Mouse (Mus musculus): ENCODE measurements around the gene Sik1. TPM values are rescaled to one million over a fixed set of nuclear protein-coding genes. Genes with fewer than 3 reads are reported as not detected.

The Sik1 gene
- total RNA-seq, 1 experiment from 2014 or later = 193 TPM

DNA sequence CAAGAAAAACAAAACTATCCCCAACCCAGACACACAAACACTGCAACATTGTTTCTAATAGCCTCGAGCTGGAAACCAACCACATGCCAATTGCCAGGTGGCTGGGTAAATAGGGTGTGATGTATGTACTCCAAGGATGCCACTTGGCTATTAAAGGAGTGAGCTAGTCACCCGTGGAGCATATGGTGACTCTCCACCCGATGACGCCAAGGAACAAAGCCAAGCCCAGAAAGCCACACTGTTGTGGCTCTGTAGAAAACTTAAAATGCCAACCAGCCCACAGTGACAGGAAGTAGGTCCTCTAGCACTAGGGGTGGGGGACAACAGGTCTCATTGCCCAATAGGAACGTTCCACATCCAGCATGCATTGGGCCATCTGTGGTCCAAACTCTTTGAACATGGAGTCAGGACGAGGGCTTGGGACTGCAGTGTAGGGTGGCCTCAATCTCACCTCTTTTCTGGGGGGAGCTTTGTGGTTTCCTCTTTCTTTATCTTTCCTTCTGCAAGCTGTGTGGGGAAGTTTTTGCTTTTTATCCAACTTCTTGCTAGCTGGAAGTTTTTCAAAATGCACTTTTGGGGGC lies 15.1 kb downstream of the Sik1 start:
- ATAC-seq (replicated peaks; ENCODE audit: insufficient number of reproducible peaks, low FRiP score, low TSS enrichment, poor library complexity, severe bottlenecking) = peak; percentile 41

DNA sequence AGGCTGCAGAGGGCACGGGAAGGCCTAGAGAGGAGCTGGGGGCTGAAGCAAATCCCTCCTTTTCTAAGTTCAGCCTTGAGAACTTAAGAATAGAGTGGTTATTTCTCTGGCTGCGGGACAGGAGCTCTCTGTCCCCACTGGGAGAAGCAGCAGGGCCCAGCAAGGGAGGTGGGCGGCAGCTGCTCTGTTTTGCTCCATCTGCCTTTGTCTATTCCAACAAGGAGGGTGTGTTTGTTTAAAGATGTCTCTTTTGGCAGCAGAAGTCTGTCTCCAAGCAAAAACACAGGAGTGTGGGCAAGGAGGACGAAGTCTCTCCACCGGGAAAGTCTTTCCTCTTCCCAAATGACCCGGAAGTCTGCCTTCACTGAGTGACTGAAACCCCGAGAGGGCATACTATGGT lies 18.8 kb downstream of the Sik1 start:
- ATAC-seq (replicated peaks; ENCODE audit: insufficient number of reproducible peaks, low FRiP score, low TSS enrichment, poor library complexity, severe bottlenecking) = no peak

DNA sequence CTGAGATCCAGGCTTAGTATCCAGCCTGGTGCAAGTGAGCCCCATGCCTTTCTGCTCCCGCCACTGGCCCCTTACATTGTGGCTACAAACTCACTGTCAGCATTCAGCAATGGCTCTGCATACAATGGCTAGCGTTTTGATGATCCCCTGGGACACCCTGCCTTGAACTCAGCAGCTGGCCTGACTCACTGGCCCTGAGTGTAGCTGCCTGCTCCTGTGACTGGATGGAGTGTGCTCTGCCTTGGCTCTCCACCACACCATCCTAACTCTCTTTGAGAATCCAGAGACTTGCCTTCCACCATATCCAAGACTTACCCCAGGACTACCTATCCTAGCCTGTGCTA lies 19.4 kb downstream of the Sik1 start:
- no peak for ATAC-seq (replicated peaks; ENCODE audit: insufficient number of reproducible peaks, low FRiP score, low TSS enrichment, poor library complexity, severe bottlenecking)

DNA sequence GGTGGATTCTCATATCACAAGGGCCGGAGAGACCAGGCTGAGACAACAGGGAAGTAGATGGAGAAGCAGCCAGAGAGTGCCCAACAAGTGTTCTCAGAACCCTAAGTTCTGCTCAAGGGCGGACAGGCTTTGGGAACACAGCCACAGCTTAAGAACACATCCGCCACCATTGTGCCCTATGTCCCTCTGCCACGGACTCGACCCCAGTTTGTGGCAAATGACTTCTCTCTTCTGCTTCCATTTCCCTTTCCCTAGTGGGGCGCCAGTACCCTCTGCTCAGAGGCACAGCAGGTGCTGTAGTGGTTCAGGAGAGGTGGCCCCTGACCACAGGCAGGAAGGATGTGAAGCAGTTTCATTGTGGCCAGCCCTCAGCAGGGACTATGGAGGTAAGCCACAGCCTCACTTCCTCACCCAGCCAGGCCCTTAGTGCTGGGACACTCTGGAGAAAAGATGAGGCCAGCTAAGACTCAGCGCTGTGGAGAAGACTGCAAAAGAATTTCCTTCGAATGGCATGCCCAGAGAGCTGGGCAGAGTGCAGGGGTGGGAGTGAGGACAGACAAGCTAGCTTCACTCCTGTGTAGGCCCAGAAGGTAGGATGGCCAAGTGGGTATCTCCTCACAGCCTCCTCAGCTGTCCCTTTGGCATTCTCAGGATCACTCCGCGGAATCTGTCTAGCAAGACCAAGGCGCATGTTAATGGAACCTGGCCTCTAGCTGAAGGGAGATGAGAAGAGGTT lies 19.9 kb downstream of the Sik1 start:
- ATAC-seq (replicated peaks; ENCODE audit: insufficient number of reproducible peaks, low FRiP score, low TSS enrichment, poor library complexity, severe bottlenecking) = peak; percentile 60

DNA sequence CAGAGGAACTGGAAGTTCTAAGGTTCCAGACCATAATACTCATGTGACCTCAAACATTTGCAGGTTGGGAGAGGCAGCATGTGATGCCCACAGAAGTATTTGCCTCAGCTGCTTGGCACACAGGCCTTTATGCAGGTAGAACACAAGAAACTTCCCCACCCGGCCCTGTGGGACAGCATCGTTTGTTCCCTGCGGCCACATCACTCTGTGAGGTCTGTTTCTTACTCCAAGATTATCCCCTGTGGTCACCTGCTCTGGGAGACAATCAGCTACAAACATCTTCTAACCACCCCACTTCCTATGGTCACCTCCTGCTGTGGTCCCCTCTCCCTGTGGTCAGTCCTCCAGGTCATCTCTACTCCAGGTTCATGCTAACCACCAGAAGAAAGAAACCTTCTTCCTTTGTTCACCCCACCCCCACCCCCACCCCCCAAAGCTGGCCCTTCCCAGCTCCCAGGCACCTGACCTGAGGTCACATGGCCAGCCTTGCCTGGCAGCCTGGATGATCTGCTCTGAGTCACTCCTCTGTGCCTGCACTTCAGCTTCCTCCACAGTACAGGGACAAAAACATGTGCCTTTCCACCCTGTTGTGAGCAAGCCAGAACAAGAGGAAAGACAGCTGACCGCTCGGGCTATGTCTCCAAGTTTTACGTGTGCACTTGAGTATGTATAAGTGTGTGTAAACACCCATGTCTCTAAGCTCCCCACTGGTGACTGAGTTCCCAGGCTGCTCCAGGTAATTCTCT lies 21.1 kb downstream of the Sik1 start:
- ATAC-seq (replicated peaks; ENCODE audit: insufficient number of reproducible peaks, low FRiP score, low TSS enrichment, poor library complexity, severe bottlenecking) = 0 out of 2 replicates have a peak, but pooled peaks have one; percentile 20

DNA sequence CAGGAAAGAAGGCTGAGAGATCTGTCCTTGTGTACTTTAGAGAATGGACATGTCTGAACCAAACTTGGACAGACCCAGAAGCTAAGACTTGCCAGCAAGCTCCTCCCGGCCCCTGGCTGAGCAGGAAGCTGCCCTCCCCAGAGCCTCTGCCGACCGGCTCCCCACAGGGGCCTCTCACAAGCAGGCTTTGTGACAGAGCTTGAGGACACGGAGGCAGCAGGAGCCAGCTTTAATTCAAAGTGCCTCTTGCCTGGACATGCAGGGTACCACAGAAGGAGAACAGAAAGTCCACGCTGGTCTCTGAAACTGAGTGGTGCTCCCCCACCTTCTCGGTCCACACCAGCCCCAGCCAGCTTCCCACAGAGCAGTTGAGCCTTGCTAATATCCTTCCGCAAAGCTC lies 21.9 kb downstream of the Sik1 start:
- peak; percentile 13 for ATAC-seq (replicated peaks; ENCODE audit: insufficient number of reproducible peaks, low FRiP score, low TSS enrichment, poor library complexity, severe bottlenecking)

DNA sequence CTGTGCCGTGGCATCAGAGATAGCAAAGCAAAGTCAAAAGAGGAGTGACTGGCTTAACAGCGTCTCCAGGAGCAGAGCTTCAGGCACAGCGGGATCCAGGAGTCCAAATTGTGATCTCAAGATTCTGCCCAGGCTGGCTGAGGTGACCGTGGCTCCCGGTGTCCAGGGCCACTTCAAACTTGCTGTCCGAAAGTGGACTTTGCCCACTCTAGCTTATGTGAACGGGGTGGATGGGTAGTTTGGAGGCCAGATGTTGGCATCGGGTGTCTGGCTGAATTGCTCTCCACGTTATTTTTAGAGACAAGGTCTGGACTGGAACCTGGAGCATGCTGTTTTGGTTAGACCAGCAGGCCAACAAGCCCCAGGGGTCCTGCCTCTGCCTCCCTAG lies 23.0 kb downstream of the Sik1 start:
- no peak for ATAC-seq (replicated peaks; ENCODE audit: insufficient number of reproducible peaks, low FRiP score, low TSS enrichment, poor library complexity, severe bottlenecking)

DNA sequence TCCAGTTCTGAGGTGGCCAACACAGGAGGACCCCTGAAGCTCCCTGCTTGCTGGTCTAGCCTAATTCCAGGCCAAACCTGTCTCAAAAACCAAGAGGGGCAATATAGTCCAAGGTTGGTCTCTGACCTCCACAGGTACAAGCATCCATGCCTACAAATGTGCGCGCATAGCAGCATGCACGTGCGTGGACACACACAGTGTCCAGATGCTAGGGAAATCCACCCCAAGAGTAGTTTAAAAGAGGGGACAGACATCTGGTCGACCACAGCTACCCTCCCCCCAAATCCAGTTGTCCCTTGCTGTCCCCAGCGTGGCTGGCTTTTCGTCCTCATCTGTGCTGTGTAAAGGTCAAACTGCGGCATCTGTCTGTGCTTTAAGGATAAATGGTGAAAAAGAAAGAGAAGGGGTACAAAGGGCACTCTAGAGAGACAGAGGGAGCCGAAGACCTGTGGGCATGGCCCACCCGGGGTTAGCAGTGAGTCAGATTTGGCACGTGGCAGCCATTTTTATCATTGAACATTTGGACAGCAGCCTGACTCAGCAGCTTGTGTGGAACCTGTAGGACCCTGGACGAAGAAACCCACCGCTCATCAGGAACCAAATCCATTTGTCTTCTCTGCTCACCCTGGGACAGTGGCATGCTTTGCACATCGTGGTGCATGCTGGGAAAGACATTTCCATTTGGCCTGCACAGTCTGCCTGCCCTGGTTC lies 23.6 kb downstream of the Sik1 start:
- no peak for ATAC-seq (replicated peaks; ENCODE audit: insufficient number of reproducible peaks, low FRiP score, low TSS enrichment, poor library complexity, severe bottlenecking)

DNA sequence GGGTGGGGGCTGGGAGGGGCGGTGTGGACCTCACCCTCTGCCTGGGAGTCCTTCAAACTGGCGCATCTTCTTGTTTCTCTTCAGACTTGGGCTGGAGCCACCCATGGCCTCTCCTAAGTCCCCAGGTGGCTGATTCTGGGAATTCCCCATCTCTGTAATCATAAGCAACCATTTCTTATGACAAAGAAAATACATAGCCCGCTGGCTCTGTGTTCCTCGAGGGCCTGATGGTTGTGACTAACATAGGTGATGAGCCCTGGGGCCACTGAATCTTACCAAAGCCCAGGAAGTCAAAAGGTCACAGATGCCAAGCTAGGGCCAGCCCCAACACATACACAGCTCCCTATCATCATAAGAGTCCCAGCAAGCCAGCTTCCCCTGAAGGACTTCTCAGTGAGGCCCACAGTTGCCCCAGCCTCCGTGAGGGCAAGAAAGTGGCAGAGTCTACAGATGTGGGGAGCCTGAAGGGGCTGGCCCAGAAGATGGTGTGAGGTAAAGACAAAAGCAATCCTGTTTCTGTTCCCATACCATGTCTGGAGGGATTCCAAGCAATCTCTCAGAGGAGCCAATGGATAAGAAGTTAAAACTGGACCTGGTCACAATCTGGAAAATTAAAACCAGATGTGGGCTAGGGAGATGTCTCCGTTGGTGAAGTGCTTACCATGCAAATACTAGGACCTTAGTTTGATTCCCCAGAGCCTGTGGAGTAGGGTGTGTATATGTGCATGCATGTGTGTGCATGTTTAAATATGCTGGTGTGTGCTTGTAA lies 24.3 kb downstream of the Sik1 start:
- ATAC-seq (replicated peaks; ENCODE audit: insufficient number of reproducible peaks, low FRiP score, low TSS enrichment, poor library complexity, severe bottlenecking) = peak; percentile 16; the same call in 1 of the 2 replicates

DNA sequence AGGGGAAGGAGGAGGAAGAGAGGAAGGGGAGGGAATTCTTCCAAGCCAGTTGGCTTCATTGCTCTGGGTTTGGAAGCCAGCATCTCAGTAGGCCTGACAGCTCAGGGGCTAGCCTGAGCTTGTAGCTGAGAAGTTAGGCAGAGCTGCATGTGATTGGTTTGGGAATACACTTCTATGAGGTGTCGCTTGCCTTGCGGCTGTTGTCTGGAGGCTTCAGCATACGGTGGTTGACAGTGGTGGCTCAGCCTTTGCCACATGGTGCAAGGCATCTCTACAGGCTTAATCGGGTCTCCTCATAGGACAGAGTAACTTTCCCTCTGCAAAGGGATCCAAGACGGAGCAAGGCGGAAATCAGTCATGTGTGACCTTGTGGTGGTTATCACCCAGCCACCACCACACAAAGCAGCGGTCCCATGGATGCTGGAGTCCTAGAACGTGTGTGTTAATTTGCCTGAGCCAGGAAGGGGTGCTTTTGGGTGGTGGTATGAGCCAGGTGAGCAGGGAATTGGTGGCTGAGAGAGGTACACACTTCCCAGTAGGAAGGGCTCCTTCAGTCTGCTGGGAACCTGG lies 25.0 kb downstream of the Sik1 start:
- no peak for ATAC-seq (replicated peaks; ENCODE audit: insufficient number of reproducible peaks, low FRiP score, low TSS enrichment, poor library complexity, severe bottlenecking)

DNA sequence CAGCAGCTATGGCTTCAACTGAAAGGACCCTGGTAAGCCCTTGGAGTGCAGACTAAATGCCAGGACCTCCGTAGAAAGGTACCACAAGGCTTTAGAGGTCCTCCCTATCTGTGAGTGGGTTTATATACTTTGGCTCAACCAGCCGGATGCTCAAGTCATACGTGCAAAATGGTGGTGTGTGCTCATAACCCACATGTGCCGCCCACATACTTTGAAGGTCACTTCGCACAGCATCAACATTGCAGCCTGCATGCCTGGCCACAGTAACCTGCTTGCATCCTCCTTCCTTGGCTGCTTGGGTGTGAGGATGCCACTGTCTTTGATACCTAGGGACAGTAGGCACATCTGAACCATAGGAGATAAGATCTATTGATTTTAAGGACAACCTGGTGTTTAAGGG lies 26.7 kb downstream of the Sik1 start:
- no peak for ATAC-seq (replicated peaks; ENCODE audit: insufficient number of reproducible peaks, low FRiP score, low TSS enrichment, poor library complexity, severe bottlenecking)

DNA sequence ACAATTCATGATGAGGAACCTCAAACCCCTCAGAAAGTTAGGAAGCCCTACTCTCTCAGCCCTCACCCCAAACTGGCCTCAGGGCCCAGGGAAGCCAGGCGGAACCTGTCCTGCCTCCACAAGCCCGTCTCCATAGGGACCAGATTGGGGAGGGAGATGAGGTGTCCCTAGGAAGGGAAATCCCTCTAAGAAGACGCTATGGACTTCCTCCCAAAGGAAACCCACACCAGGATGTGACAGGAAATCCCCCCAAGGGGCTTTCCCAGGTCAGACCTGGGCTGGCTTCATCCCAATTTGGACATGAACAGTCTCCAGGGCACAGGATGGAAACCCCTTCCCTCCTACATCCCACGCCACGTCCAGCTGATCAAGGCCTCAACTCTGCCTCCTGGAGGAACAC lies 27.5 kb downstream of the Sik1 start:
- no peak for ATAC-seq (replicated peaks; ENCODE audit: insufficient number of reproducible peaks, low FRiP score, low TSS enrichment, poor library complexity, severe bottlenecking)

DNA sequence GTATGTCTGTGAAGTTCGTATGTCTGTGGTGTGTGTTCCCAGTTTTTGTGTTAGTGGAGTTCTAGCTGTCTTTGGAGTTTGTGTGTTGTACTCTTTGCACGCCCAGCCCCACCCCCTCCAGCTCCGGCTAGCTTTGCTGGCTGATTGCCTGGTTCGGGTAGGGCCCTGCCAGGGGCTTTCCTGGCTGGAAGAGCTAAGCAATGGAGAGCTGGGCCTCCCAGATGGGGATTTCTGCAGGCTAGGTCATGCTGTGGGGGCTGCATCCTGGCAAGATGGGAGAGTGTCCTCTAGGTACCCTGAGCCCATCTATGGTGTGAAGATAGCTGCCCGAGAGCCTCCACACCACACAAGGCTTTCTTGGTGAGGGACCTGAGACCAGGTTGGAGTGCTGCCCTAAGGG lies 28.4 kb downstream of the Sik1 start:
- ATAC-seq (replicated peaks; ENCODE audit: insufficient number of reproducible peaks, low FRiP score, low TSS enrichment, poor library complexity, severe bottlenecking) = no peak

DNA sequence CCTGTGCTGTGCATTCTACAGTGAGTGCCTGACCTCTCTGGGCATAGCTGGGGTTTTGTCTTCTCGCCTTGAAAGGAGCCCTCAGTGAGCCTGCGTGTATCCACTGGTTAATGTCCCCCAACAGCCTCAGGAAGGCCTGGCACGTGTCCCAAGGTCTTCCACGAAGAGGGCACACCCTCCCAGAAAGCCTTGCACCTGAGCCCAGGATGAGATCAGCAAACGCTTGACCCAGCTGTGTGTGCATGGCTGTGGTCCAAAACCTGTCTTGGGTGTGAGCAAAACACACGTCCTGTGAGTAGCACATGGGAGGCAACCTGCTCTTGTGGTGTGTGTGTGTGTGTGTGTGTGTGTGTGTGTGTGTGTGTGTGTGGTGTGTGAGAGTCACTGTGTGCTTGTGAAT lies 28.9 kb downstream of the Sik1 start:
- no peak for ATAC-seq (replicated peaks; ENCODE audit: insufficient number of reproducible peaks, low FRiP score, low TSS enrichment, poor library complexity, severe bottlenecking)

DNA sequence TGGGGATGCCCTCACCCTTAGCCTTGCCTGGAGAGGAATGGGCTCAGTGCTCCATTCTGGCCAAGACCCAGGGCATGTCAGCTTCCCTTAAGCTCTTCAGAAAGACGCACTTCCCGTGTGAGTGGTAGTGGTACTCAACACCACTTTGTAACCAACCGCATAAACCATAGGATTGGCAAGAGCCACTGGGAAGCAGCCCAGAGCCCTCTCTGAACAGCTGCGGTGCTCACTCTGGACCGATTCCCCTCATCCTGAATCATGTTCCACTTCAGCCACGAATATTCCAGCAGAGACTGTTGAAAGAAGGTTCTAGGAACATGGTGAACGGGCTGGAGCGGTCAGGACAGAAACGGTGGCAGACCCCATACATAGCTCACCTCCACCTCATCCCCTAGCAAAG lies 29.9 kb downstream of the Sik1 start:
- ATAC-seq (replicated peaks; ENCODE audit: insufficient number of reproducible peaks, low FRiP score, low TSS enrichment, poor library complexity, severe bottlenecking) = no peak

DNA sequence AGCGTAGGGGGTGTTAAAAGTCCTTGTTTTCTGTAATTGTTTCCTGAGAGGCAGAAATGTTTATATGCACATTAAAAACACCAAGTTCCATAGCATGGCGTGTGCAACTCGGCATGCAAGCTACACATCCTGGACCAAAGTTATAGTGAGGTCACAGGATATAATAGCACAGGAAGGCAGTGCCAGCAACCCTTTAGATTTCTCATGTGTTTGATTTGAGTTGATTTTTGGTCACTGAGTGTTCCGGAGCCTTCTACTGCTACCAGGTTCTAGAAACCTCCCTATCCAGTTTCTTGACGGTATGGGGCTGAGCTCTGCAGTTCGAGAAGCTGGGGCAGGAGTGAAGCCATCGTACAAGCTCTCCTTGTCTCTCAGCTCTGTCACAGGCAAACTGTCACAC lies 30.8 kb downstream of the Sik1 start:
- ATAC-seq (replicated peaks; ENCODE audit: insufficient number of reproducible peaks, low FRiP score, low TSS enrichment, poor library complexity, severe bottlenecking) = no peak

DNA sequence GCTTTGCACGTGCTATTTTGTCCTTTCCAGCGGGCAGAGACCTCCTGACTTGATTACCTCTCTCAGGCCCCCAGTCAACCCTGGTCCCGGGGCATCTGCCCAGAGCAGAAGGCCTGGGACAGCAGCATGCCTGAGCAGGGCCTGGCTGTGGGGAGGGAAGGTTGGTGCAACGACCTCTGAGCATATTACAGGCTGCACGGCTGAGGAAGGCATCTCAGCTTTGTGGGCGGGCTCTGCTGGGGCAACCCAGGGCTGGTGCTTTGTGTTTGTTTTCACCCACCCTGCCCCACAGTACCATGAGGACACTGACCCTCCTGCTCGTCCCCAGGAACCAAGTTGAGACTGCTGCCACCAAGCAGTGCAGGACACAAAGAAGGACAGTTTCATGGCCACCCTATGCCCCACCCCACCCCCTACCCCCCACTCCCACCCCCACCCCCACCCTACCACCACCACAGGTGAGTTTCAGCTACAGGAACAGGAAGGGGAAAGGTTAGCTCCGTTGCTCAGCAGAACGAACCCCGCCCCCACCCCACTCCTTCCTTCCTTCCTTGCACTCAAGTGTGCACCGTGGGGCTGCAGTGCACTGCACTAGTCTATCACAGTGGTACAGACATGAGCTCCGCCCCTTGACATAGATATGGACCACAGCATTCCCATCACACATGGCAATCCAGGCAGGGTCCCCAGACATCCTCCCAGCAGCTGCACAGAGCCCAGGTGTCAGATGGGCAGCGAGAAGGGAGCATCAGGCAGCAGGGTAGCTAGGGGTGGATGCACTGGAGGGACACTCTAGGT lies 34.3 kb downstream of the Sik1 start:
- no peak; the same call in 1 of the 2 replicates for ATAC-seq (replicated peaks; ENCODE audit: insufficient number of reproducible peaks, low FRiP score, low TSS enrichment, poor library complexity, severe bottlenecking)

Measured in monocyte, adult 5-6 weeks (primary cell).